Mouse (Mus musculus): ENCODE data around the gene Cfdp1.

GRCm38 (mm10) chr8:111868664-111869063 is 14.6 kb upstream of the Cfdp1 start:
- TF ChIP-seq POLR2A (IDR thresholded peaks at IDR 0.05; ENCODE audit: borderline replicate concordance, low read depth, low read length) (no peak), CTCF (IDR thresholded peaks at IDR 0.05; ENCODE audit: low read depth, low read length) (no peak)

Measured in bone marrow macrophage, adult 2 months (primary cell).